8 mouse cellular contexts compared by ENCODE assay signal in the genomic region with DNA sequence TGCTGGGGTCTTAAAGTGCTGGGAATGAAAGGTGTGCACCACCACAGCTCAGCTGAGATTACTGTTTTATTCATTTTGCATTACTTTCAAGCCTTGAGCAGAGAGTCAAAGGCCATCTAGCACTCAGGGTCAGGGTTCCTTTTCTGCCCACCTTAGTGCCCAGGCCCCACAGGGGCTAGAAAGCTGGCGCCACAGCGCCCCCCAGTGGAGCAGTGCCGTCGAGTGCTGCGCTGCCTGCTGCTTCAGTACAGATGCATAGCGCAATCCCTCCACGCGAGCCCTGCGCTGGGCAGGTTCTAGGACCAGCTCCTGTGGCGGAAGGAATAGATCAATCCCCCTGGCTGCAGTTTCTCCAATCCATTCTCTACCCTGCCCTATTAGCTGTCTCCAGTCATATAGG. TPM values are rescaled to one million over a fixed set of nuclear protein-coding genes. Genes with fewer than 3 reads are reported as not detected.
DNase-seq lines count a peak whose midpoint lies in the region; ATAC-seq and TF ChIP-seq lines count a peak whose summit lies in the region.

No protein-coding gene starts in this region.

- no peak overlapping the region for H3K4me3 ChIP-seq in thymus, adult 2 months (ENCODE audit: control insufficient read depth, insufficient read depth, low read length)
- peak overlapping the region; percentile 24 for H3K4me3 ChIP-seq in forebrain, postnatal 0 days (ENCODE audit: low read depth, low read length)
- no peak overlapping the region for H3K4me3 ChIP-seq in kidney, embryonic 16.5 days (ENCODE audit: low read length)
- H3K4me3 ChIP-seq in midbrain, embryonic 14.5 days (replicated peaks; ENCODE audit: low read depth, low read length), result peak overlapping the region; percentile 22; the same call in 1 of the 2 replicates

- WGBS in thymus, adult 2 months, result 75% methylated on average over 10 of the region's 10 CpGs
- WGBS in forebrain, postnatal 0 days, result 16% methylated on average over 10 of the region's 10 CpGs
- 26% methylated on average over 10 of the region's 10 CpGs for WGBS in kidney, embryonic 16.5 days
- 6% methylated on average over 10 of the region's 10 CpGs for WGBS in midbrain, embryonic 14.5 days

- ATAC-seq in forebrain, postnatal 0 days, result peak; percentile 66
- ATAC-seq in kidney, embryonic 16.5 days (ENCODE audit: low FRiP score, low TSS enrichment), result no peak
- no peak for ATAC-seq in midbrain, embryonic 14.5 days (ENCODE audit: low FRiP score, low TSS enrichment)
- ATAC-seq in inflammation-experienced regulatory T-cells, adult 6 months, result no peak

- H3K9me3 ChIP-seq in forebrain, postnatal 0 days (ENCODE audit: low read length), result no peaks in the 10 kb centered on the region
- H3K9me3 ChIP-seq in kidney, embryonic 16.5 days (ENCODE audit: low read length), result no peaks in the 10 kb centered on the region
- no peaks in the 10 kb centered on the region for H3K9me3 ChIP-seq in midbrain, embryonic 14.5 days (ENCODE audit: control insufficient read depth, low read length)

- H3K36me3 ChIP-seq in thymus, adult 2 months (ENCODE audit: control insufficient read depth, insufficient read depth, low read length), result peaks cover 89% of the 10 kb centered on the region
- H3K36me3 ChIP-seq in forebrain, postnatal 0 days (ENCODE audit: insufficient read depth), result peaks cover 4% of the 10 kb centered on the region
- H3K36me3 ChIP-seq in kidney, embryonic 16.5 days (ENCODE audit: insufficient read depth, low read length), result peaks cover 14% of the 10 kb centered on the region
- H3K36me3 ChIP-seq in midbrain, embryonic 14.5 days (ENCODE audit: control insufficient read depth, insufficient read depth, low read length), result 0 out of 2 replicates have a peak, but pooled peaks cover 7% of the 10 kb centered on the region

- no peak for TF ChIP-seq POLR2A in thymus, adult 2 months (IDR thresholded peaks at IDR 0.05; ENCODE audit: control insufficient read depth, extremely low read depth, insufficient read depth, low read length, poor library complexity)

- H3K4me1 ChIP-seq in thymus, adult 2 months (replicated peaks; ENCODE audit: control insufficient read depth, insufficient read depth, low read length), result no peaks in the 10 kb centered on the region; the same call in 1 of the 2 replicates
- H3K4me1 ChIP-seq in forebrain, postnatal 0 days (ENCODE audit: insufficient read depth), result no peaks in the 10 kb centered on the region
- peaks cover 16% of the 10 kb centered on the region for H3K4me1 ChIP-seq in kidney, embryonic 16.5 days (ENCODE audit: insufficient read depth, low read length)
- no peaks in the 10 kb centered on the region for H3K4me1 ChIP-seq in midbrain, embryonic 14.5 days (ENCODE audit: control insufficient read depth, insufficient read depth, low read length)

- H3K9ac ChIP-seq in forebrain, postnatal 0 days, result 0 out of 2 replicates have a peak overlapping the region, but pooled peaks have one; percentile 31
- no peak overlapping the region for H3K9ac ChIP-seq in kidney, embryonic 16.5 days (replicated peaks; ENCODE audit: low read length)
- H3K9ac ChIP-seq in midbrain, embryonic 14.5 days (replicated peaks; ENCODE audit: low read length), result peak overlapping the region; percentile 30; the same call in 1 of the 2 replicates

- no peak overlapping the region for H3K27ac ChIP-seq in thymus, adult 2 months (ENCODE audit: control insufficient read depth, insufficient read depth, low read length)
- no peak overlapping the region for H3K27ac ChIP-seq in forebrain, postnatal 0 days (ENCODE audit: low read depth, low read length)
- H3K27ac ChIP-seq in kidney, embryonic 16.5 days (ENCODE audit: low read length), result no peak overlapping the region
- no peak overlapping the region for H3K27ac ChIP-seq in midbrain, embryonic 14.5 days (replicated peaks; ENCODE audit: low read depth, low read length)

- DNase-seq in adrenal gland, adult (ENCODE audit: inconsistent age in 2 of 2, low spot score in 1 of 2), result peak; percentile 63 to 83
- DNase-seq in adrenal gland, adult 8-10 months, result no peak
- DNase-seq in thymus, adult 2 months, result peak; percentile 54
- no peak for DNase-seq in thymus, postnatal 0 days (ENCODE audit: low spot score)
- DNase-seq in forebrain, postnatal 0 days, result peak; percentile 74
- DNase-seq in midbrain, embryonic 14.5 days, result peak; percentile 85

- no peaks in the 10 kb centered on the region for H3K27me3 ChIP-seq in thymus, adult 2 months (ENCODE audit: control insufficient read depth, insufficient read depth, low read length)
- no peaks in the 10 kb centered on the region for H3K27me3 ChIP-seq in forebrain, postnatal 0 days (ENCODE audit: insufficient read depth, low read length)
- H3K27me3 ChIP-seq in kidney, embryonic 16.5 days (ENCODE audit: insufficient read depth, low read length), result peaks cover 10% of the 10 kb centered on the region; the same call in 1 of the 2 replicates
- H3K27me3 ChIP-seq in midbrain, embryonic 14.5 days (ENCODE audit: control insufficient read depth, insufficient read depth, low read length), result 0 out of 2 replicates have a peak, but pooled peaks cover 3% of the 10 kb centered on the region

- H3K4me2 ChIP-seq in forebrain, postnatal 0 days (ENCODE audit: low read depth), result peak overlapping the region; percentile 45
- H3K4me2 ChIP-seq in kidney, embryonic 16.5 days (replicated peaks; ENCODE audit: low read depth, low read length), result peak overlapping the region; percentile 29
- peak overlapping the region; percentile 53 for H3K4me2 ChIP-seq in midbrain, embryonic 14.5 days (ENCODE audit: low read length)

- peak; percentile 71; the same call in 1 of the 2 replicates for TF ChIP-seq CTCF in thymus, adult 2 months (IDR thresholded peaks at IDR 0.05; ENCODE audit: borderline replicate concordance, control insufficient read depth, extremely low read depth, insufficient read depth, low read length, poor library complexity)
- TF ChIP-seq CTCF in forebrain, postnatal 0 days (IDR thresholded peaks at IDR 0.05; ENCODE audit: low read depth), result peak; percentile 78

RNA-seq across cellular contexts. Expression of gene Nradd, which starts 6.9 kb away (rescaled TPM):
- 10 to 100 TPM; 15.5 to 19.1 (median 16.3) TPM for total RNA-seq in adrenal gland, adult 8-10 months (2022)
- polyA plus RNA-seq in thymus, adult 2 months (2012; rRNA removed), result 9.2 and 13.2 TPM in 2 replicates
- 4.3 and 5.3 TPM in 2 replicates for polyA plus RNA-seq in thymus, postnatal 0 days (2015; fragmentation: Nextera tagmentation; extraction: Ambion mirVana)
- total RNA-seq in forebrain, postnatal 0 days (2014; rRNA removed), result 21.3 and 22.5 TPM in 2 replicates
- 19.1 and 27.2 TPM in 2 replicates for polyA plus RNA-seq in forebrain, postnatal 0 days (2015; fragmentation: Nextera tagmentation; extraction: Ambion mirVana)
- polyA plus RNA-seq in kidney, embryonic 16.5 days (2015; fragmentation: Nextera tagmentation; extraction: Ambion mirVana), result 60.0 and 61.4 TPM in 2 replicates
- 22.2 and 33.7 TPM in 2 replicates for polyA plus RNA-seq in midbrain, embryonic 14.5 days (2014; fragmentation: Nextera tagmentation; extraction: Ambion mirVana)
- polyA plus RNA-seq in inflammation-experienced regulatory T-cells, adult 6 months (2017; shearing (Covaris generic)), result 1 to 10 TPM; 2.4 to 6.2 (median 3.8) TPM

RNA-seq across cellular contexts. Expression of gene Nbeal2, which starts 22.8 kb away (rescaled TPM):
- 10 to 100 TPM in 2 of 4 experiments, 1 to 10 TPM in 2; 7.7 to 18.1 (median 13.1) TPM for total RNA-seq in adrenal gland, adult 8-10 months (2022)
- polyA plus RNA-seq in thymus, adult 2 months (2012; rRNA removed), result 297 and 301 TPM in 2 replicates
- polyA plus RNA-seq in thymus, postnatal 0 days (2015; fragmentation: Nextera tagmentation; extraction: Ambion mirVana), result 15.7 and 19.1 TPM in 2 replicates
- 6.1 and 17.6 TPM in 2 replicates for total RNA-seq in forebrain, postnatal 0 days (2014; rRNA removed)
- 1.1 and 2.0 TPM in 2 replicates for polyA plus RNA-seq in forebrain, postnatal 0 days (2015; fragmentation: Nextera tagmentation; extraction: Ambion mirVana)
- 4.8 and 5.0 TPM in 2 replicates for polyA plus RNA-seq in kidney, embryonic 16.5 days (2015; fragmentation: Nextera tagmentation; extraction: Ambion mirVana)
- 3.6 and 5.3 TPM in 2 replicates for polyA plus RNA-seq in midbrain, embryonic 14.5 days (2014; fragmentation: Nextera tagmentation; extraction: Ambion mirVana)
- polyA plus RNA-seq in inflammation-experienced regulatory T-cells, adult 6 months (2017; shearing (Covaris generic)), result 10 to 100 TPM; 20.0 to 42.0 (median 21.1) TPM

RNA-seq across cellular contexts. Expression of gene Ccdc12, which starts 25.1 kb away (rescaled TPM):
- 10 to 100 TPM; 62.7 to 77.9 (median 68.5) TPM for total RNA-seq in adrenal gland, adult 8-10 months (2022)
- polyA plus RNA-seq in thymus, adult 2 months (2012; rRNA removed), result 105 and 152 TPM in 2 replicates
- 210 and 226 TPM in 2 replicates for polyA plus RNA-seq in thymus, postnatal 0 days (2015; fragmentation: Nextera tagmentation; extraction: Ambion mirVana)
- total RNA-seq in forebrain, postnatal 0 days (2014; rRNA removed), result 38.4 and 48.4 TPM in 2 replicates
- 103 and 104 TPM in 2 replicates for polyA plus RNA-seq in forebrain, postnatal 0 days (2015; fragmentation: Nextera tagmentation; extraction: Ambion mirVana)
- 154 and 155 TPM in 2 replicates for polyA plus RNA-seq in kidney, embryonic 16.5 days (2015; fragmentation: Nextera tagmentation; extraction: Ambion mirVana)
- 106 and 122 TPM in 2 replicates for polyA plus RNA-seq in midbrain, embryonic 14.5 days (2014; fragmentation: Nextera tagmentation; extraction: Ambion mirVana)
- polyA plus RNA-seq in inflammation-experienced regulatory T-cells, adult 6 months (2017; shearing (Covaris generic)), result 100 to 1,000 TPM; 222 to 259 (median 234) TPM

Comparison
In these comparisons a context has a peak if more than half of its experiments do, and no peak if none do; other contexts are left out.
1. DNase-seq: peak in adrenal gland, adult (2 of 2), thymus, adult 2 months (single experiment), forebrain, postnatal 0 days (single experiment) and midbrain, embryonic 14.5 days (single experiment); none in adrenal gland, adult 8-10 months (single experiment) and thymus, postnatal 0 days (single experiment).
2. H3K4me3 ChIP-seq: peak in forebrain, postnatal 0 days (single experiment) and midbrain, embryonic 14.5 days (single experiment); none in thymus, adult 2 months (single experiment) and kidney, embryonic 16.5 days (single experiment).
3. Peak in every context shown above with its lines, with median percentiles within 50 percentile points of each other: H3K4me2 ChIP-seq.